Mouse (Mus musculus): ENCODE measurements around the gene Gm16181.

The Gm16181 gene

DNA sequence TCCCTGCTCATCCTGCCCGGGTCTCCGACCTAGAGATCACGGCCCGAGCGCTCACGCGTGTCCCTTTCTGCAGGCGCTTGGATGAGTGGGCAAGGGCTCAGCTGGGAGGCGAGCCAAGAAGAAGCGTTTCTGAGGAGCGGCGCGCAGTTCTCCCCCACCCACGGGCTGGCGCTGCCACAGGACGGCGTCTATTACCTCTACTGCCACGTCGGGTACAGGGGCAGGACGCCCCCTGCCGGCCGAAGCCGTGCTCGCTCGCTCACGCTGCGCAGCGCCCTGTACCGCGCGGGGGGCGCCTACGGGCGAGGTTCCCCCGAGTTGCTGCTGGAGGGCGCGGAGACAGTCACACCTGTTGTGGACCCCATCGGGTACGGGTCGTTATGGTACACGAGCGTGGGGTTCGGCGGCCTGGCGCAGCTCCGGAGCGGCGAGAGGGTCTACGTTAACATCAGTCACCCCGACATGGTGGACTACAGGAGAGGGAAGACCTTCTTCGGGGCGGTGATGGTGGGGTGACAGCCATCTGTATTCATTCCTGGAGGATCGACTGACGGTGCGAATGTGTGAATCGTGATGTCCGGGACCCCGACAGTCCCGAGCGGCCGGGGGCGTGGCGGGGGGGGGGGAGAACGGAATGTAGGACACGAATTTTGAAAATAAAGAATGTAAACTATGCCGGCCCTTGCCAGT is 24.9 kb upstream of the Gm16181 start:
- peak; percentile 51 for DNase-seq (ENCODE audit: low read depth, low spot score)

GRCm38 (mm10) chr17:35196321-35196641 is 24.4 kb upstream of the Gm16181 start:
- DNase-seq (ENCODE audit: low read depth, low spot score), result no peak

GRCm38 (mm10) chr17:35197126-35197525 is 23.5 kb upstream of the Gm16181 start:
- no peak for DNase-seq (ENCODE audit: low read depth, low spot score)

- DNase-seq (ENCODE audit: low read depth, low spot score), result no peak
Observed at GRCm38 (mm10) chr17:35198029-35198428, 22.6 kb upstream of the Gm16181 start.

DNA sequence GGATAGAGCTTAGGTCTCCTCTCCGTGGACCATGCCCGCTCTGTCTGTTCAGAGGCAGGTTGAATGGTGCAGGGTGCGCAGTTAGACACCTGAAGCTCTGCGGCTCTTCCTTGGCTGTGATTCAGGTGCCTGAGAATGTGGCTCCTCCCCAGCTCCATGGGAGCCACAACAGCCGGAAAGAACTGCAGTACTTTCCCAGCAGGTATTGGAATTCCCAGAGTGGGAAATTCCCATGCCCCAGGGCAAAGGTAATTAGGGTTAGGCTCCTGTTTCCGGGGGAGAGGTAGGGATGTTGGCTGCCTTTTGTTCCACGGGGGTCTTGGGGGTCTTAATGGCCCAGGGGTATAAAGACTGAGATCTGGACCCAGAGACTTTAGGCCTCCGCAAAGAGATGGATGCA is 21.7 kb upstream of the Gm16181 start:
- no peak for DNase-seq (ENCODE audit: low read depth, low spot score)

GRCm38 (mm10) chr17:35200398-35200797 is 20.2 kb upstream of the Gm16181 start:
- peak; percentile 43 for DNase-seq (ENCODE audit: low read depth, low spot score)

- no peak for DNase-seq (ENCODE audit: low read depth, low spot score)
Observed at GRCm38 (mm10) chr17:35201128-35201527, 19.5 kb upstream of the Gm16181 start.

DNA sequence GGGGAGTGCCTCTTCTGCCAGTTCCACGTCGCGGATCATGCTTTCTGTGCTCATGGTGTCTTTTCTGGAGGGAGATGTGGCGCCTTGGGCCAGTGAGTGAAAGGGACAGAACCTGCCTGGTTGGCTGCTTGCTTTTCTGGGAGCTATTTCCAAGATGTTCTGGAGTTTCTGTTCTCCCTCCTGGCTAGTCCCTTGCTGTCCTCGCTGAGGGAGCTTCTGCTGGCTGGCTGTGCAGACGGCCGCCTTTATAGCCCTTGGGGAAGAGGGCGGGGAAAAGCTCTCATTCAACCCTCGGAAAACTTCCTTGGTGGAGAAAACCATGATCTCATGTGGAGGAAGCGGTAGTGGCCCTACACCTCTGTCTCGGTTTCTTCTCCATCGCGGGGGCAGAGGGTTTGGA is 18.8 kb upstream of the Gm16181 start, which contains the start of gene Tnf:
TSS of gene Tnf (minus strand) at position 221 of the 400 bp plus-strand sequence.
- DNase-seq (ENCODE audit: low read depth, low spot score), result peak; percentile 63

DNA sequence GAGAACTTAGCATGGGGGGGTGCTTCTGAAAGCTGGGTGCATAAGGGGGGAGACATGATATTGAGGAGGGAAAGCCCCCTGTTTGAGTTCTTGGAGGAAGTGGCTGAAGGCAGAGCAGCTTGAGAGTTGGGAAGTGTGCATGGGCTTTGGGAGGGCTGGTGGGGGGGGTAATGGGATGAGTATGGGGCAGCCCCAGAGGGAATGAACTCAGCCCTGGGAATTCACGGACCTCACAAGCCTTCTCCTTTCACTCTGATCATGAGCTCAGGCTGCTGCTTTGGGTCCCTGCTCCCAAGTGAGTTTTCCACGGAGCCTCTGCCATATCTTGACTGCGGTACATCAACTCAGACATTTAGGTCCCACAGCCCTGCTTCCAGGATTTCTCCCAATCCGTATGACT is 18.2 kb upstream of the Gm16181 start:
- no peak for DNase-seq (ENCODE audit: low read depth, low spot score)

- DNase-seq (ENCODE audit: low read depth, low spot score), result no peak
Observed at GRCm38 (mm10) chr17:35204494-35205379, 15.9 kb upstream of the Gm16181 start, which contains the start of gene Lta. Gene Lta (minus strand): TSS chr17:35205351.

DNA sequence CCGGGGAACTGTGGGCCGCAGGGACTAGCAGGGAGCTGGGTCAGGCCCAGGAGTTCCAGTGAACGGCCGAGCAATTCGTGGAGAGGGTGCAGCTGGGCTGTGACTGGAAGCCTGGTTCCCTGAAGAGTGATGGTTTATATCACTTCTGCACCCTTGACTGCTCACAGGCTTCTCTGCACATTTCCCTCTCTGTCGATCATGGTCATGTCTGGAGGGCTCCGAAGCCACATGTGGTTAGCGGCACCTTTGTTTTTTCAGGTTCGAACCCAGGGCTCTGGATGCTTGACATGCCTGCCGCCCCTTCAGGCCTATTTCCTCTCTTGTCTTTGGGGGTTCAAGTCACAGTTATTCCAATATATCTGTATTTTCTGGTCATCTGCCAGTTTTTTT is 15.3 kb upstream of the Gm16181 start:
- DNase-seq (ENCODE audit: low read depth, low spot score), result no peak

DNA sequence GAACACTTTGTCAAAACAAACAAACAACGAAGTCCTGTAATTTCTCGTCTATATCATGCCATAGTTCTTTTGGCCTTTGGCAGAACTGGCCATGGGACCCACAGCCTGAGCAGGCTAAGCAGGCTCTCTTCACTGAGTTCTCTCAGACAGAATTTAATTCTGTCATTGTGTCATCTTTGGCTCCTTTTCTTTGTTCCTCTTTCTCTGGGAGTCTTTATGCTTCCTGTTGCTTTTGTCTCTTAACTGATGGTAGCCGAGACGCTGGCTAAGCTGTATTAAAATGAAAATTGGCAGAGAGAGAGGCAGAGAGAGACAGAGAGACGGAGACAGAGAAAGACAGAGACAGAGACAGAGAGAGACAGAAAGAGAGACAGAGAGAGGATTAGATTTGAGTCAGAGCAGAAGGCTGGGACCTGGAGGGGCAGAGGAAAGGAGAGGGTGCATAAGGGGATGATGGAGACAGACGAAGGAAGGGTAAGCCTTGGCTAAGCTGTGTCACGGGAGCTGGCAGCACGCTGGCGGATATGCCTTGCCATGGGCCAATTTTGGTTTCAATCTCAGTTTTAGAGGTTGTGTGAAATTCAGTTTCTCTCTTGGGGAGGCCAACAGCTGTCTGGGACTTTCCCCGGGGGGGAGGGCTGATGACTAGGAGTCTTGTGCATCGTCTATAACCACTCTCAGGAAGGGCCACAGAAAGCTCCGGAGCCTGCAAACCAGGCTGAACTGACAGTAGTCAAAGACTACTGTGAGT is 10.7 kb upstream of the Gm16181 start:
- no peak for DNase-seq (ENCODE audit: low read depth, low spot score)

DNA sequence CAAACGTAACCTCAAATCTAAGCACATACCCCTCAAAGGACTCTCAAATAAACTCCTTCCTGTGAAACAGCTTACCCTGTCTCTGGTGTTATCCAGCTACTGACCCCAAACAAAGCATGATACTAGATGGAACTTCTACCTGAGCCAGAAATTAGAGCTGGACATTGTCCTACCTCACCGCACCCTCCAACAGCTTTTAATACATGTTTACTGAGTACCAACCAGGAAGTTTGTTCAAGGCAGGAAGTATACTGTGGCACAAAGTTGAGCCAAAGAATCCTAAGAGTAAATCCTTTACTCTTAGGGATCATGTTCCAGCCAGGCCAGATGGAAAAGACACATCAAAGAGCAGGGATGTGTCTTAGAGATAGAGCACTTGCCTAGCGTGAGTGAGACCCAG is 10.0 kb upstream of the Gm16181 start:
- DNase-seq (ENCODE audit: low read depth, low spot score), result no peak

GRCm38 (mm10) chr17:35213071-35213470 is 7.6 kb upstream of the Gm16181 start:
- DNase-seq (ENCODE audit: low read depth, low spot score), result no peak

GRCm38 (mm10) chr17:35218516-35219193 is 2.0 kb upstream of the Gm16181 start:
- no peak for DNase-seq (ENCODE audit: low read depth, low spot score)

DNA sequence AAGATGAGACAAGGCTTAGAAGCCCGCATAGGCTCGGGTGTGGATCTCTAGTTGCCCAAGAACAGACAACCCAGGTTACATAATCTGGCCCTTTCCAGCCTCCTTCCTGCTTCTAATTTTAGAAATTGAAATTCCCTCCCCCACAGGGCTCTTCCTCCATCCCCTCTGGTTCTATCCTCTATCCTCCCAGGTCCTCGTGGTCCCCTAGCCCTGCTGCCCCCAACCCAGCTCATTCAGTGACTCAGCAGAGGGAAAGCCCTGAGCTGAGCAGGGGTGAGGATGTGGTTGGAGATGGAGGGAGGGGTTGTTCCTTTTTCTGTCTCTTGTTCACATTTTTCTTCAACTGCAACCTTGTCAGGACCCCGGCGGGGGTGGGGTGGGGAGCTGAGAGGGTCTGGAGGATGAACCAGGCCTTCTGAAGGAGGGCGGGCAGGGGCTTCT is 1.0 kb upstream of the Gm16181 start:
- DNase-seq (ENCODE audit: low read depth, low spot score), result no peak

- DNase-seq (ENCODE audit: low read depth, low spot score), result no peak
Observed at GRCm38 (mm10) chr17:35222299-35222698, 1.7 kb downstream of the Gm16181 start.

- DNase-seq (ENCODE audit: low read depth, low spot score), result no peak
Observed at GRCm38 (mm10) chr17:35224641-35225040, 4.0 kb downstream of the Gm16181 start.

- DNase-seq (ENCODE audit: low read depth, low spot score), result no peak
Observed at GRCm38 (mm10) chr17:35225456-35225855, 4.8 kb downstream of the Gm16181 start.

DNA sequence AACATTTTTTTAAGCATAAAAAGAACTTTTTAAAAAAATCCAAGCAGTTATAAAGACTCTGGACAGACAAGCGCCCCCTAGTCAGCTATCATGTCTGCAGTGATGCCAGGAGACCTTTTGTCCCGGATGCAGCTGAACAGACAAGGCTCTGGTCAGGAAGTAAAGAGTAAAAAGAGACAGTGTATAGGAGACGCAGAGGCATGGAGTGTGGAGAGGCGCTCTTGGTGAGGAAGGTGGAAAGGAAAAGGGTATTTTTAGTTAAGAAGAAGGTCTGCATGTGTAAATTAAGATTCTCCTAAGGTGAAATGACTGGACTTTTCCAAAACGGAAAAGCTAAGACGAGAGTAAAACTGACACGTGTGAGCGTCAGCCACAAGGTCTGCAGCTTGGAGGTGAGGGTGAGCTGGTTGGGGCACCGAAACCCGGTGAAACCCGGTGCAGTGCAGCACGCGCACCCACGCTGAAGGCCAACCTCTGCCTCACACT is 6.0 kb downstream of the Gm16181 start:
- DNase-seq (ENCODE audit: low read depth, low spot score), result no peak

- DNase-seq (ENCODE audit: low read depth, low spot score), result no peak
Observed at GRCm38 (mm10) chr17:35231022-35231421, 10.4 kb downstream of the Gm16181 start.
